Mouse (Mus musculus) thymus, adult 2 months (tissue): ENCODE data around the gene Polr3h. TPM values are rescaled to one million over a fixed set of nuclear protein-coding genes. Genes with fewer than 3 reads are reported as not detected.

Source experiments
- DNase-seq: peaks from one replicate; pipeline ENCODE4 v3.0.0; 2021
- H3K27ac ChIP-seq: fragments of 200-500 bp; 2 replicates; pipeline ENCODE4 v1.5.1; 2012; ENCODE audit warnings: low read length, control low read depth; ENCODE audit not compliant: control insufficient read depth, insufficient read depth
- H3K27me3 ChIP-seq: fragments of 200-500 bp; 2 replicates; pipeline ENCODE4 v1.6.1; 2012; ENCODE audit warnings: mild to moderate bottlenecking, low read length, moderate library complexity, mixed read lengths; ENCODE audit not compliant: control insufficient read depth, insufficient read depth
- H3K36me3 ChIP-seq: fragments of 200-500 bp; 2 replicates; pipeline ENCODE4 v1.6.1; 2012; ENCODE audit warnings: mild to moderate bottlenecking, low read length, moderate library complexity; ENCODE audit not compliant: control insufficient read depth, insufficient read depth
- H3K4me1 ChIP-seq: fragments of 200-500 bp; replicated peaks from 2 replicates; pipeline ENCODE4 v1.6.1; 2012; ENCODE audit warnings: low read length; ENCODE audit not compliant: control insufficient read depth, insufficient read depth
- H3K4me3 ChIP-seq: fragments of 200-500 bp; 2 replicates; pipeline ENCODE4 v1.5.1; 2012; ENCODE audit warnings: mild to moderate bottlenecking, low read length, control low read depth, moderate library complexity; ENCODE audit not compliant: control insufficient read depth, insufficient read depth
- CTCF ChIP-seq: fragments of 200-500 bp; IDR thresholded peaks from 2 replicates; pipeline ENCODE4 v1.5.1; 2012; ENCODE audit warnings: mild to moderate bottlenecking, control low read depth, low read length, moderate library complexity, borderline replicate concordance; ENCODE audit not compliant: control insufficient read depth, poor library complexity, insufficient read depth; ENCODE audit errors: extremely low read depth
- POLR2A ChIP-seq: fragments of 200-500 bp; IDR thresholded peaks from 2 replicates; pipeline ENCODE4 v1.6.1; 2012; ENCODE audit warnings: mild to moderate bottlenecking, low read length, control low read depth, moderate library complexity; ENCODE audit not compliant: control insufficient read depth, poor library complexity, insufficient read depth; ENCODE audit errors: extremely low read depth
- WGBS: fragments of 180-500 bp; shearing (Covaris S2); methylation state at CpG from one replicate; pipeline ENCODE4 v1.1.7; 2018; 5-methylcytosine and 5-hydroxymethylcytosine counted together
- polyA plus RNA-seq: library from polyadenylated mRNA; depleted of rRNA; stranded (reverse); fragments of >200 nt; gene quantifications from 2 replicates; pipeline ENCODE4 v1.2.3, GENCODE M21; 2012

The Polr3h gene
- polyA plus RNA-seq, 1 experiment, result 16.7 TPM

GRCm38 (mm10) chr15:81848301-81848700 is 77.7 kb downstream of the Polr3h start:
- Histone ChIP-seq H3K27ac (no peak overlapping the region), H3K4me3 (no peak overlapping the region), H3K36me3 (peaks cover 35% of the 10 kb centered on the region), H3K4me1 (peaks cover 30% of the 10 kb centered on the region), H3K27me3 (no peaks in the 10 kb centered on the region)
- peak; percentile 73 for DNase-seq
- TF ChIP-seq POLR2A (no peak), CTCF (peak; percentile 57; the same call in 1 of the 2 replicates)
- WGBS, result 29% methylated on average over 7 of the region's 7 CpGs

GRCm38 (mm10) chr15:81847861-81848260 is 78.2 kb downstream of the Polr3h start:
- no peak for DNase-seq
- H3K4me3 ChIP-seq, result no peak overlapping the region
- no peak for TF ChIP-seq CTCF
- TF ChIP-seq POLR2A, result no peak
- WGBS, result 92% methylated on average over 5 of the region's 5 CpGs
- H3K27me3 ChIP-seq, result no peaks in the 10 kb centered on the region
- peaks cover 30% of the 10 kb centered on the region for H3K4me1 ChIP-seq
- peaks cover 35% of the 10 kb centered on the region for H3K36me3 ChIP-seq
- H3K27ac ChIP-seq, result no peak overlapping the region

DNA sequence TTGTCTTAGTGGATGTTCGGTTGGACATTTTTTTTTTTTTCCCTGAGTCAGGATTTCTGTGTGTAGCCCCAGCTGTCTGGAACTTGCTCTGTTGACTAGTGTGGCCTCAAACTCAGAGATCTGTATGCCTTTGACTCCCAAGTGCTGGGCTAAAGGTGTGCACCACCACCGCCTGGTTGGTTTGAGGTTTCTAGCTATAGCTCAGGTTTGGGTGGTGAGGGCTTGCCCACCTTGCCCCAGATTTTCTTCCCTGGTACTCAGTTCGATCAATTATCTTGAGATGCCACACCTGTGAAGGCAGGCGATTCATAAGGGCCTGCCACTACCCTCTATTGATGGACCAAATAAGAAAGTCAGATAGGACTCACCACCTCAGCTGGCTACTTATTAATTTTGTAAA is 78.9 kb downstream of the Polr3h start:
- no peaks in the 10 kb centered on the region for H3K27me3 ChIP-seq
- H3K4me3 ChIP-seq, result no peak overlapping the region
- peaks cover 35% of the 10 kb centered on the region for H3K36me3 ChIP-seq
- TF ChIP-seq CTCF (no peak), POLR2A (no peak)
- peaks cover 33% of the 10 kb centered on the region for H3K4me1 ChIP-seq
- no peak overlapping the region for H3K27ac ChIP-seq
- WGBS, result 93% methylated on average over 4 of the region's 4 CpGs
- DNase-seq, result no peak

DNA sequence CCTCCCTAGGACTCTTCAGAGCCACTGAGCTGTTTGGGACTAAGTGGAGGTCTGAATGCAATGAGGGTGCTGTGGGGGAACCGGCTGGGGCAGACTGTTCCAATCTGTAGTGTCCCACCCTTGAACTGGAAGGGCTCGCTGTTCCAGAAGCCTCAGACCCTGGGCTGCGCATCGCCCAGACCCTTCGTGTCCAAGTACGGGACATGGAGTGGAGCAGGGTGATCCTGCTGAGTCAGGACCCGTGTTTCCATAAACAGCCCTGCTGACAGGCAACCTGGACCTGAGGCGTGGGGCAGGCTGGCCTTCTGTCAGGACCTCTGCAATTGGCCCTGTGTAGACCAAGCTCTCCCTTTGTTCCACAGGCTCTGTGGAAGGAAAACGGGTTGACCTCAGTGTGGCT is 79.3 kb downstream of the Polr3h start:
- H3K27ac ChIP-seq, result no peak overlapping the region
- H3K36me3 ChIP-seq, result peaks cover 35% of the 10 kb centered on the region
- H3K27me3 ChIP-seq, result no peaks in the 10 kb centered on the region
- H3K4me1 ChIP-seq, result peaks cover 30% of the 10 kb centered on the region
- WGBS, result 96% methylated on average over 9 of the region's 9 CpGs
- no peak overlapping the region for H3K4me3 ChIP-seq
- TF ChIP-seq POLR2A, result no peak
- no peak for TF ChIP-seq CTCF
- no peak for DNase-seq

- Histone ChIP-seq H3K4me3 (no peak overlapping the region), H3K27me3 (no peaks in the 10 kb centered on the region), H3K27ac (no peak overlapping the region), H3K36me3 (peaks cover 26% of the 10 kb centered on the region), H3K4me1 (peaks cover 20% of the 10 kb centered on the region)
- WGBS, result 57% methylated on average over 4 of the region's 4 CpGs
- DNase-seq, result no peak
- TF ChIP-seq POLR2A (no peak), CTCF (no peak)
Measured at GRCm38 (mm10) chr15:81845724-81846123, 80.3 kb downstream of the Polr3h start.

DNA sequence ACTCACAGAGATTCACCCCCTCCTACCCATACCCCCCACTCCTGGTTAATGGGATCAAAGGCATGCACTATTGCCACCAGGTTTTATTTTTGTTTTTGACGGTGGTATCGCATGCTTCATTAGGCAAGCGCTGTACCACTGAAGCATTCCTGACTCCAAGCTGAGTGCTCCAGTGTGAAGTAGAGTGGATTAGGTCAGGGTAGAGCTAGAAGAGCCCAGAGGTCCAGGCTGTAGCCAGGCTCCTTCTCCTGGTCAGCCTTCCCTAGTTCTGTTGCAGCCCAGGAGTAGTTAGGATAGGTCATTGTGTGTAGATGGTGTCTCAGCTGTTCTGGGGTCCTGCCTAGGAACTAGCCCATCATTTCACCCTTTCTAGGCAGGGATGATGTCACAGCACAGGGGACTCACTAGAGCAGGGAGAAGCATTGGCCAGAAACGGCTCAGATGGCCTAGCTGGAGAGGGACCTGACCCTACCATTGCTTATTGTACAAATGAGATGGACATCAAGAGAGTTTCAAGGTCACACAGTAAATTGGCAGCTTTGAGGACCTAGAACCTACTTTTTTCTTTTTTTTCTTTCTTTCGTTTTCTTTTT is 80.9 kb downstream of the Polr3h start:
- 91% methylated on average over 5 of the region's 5 CpGs for WGBS
- TF ChIP-seq POLR2A (no peak), CTCF (no peak)
- peaks cover 20% of the 10 kb centered on the region for H3K36me3 ChIP-seq
- H3K27ac ChIP-seq, result no peak overlapping the region
- H3K27me3 ChIP-seq, result no peaks in the 10 kb centered on the region
- H3K4me1 ChIP-seq, result peaks cover 14% of the 10 kb centered on the region
- H3K4me3 ChIP-seq, result no peak overlapping the region
- DNase-seq, result no peak

DNA sequence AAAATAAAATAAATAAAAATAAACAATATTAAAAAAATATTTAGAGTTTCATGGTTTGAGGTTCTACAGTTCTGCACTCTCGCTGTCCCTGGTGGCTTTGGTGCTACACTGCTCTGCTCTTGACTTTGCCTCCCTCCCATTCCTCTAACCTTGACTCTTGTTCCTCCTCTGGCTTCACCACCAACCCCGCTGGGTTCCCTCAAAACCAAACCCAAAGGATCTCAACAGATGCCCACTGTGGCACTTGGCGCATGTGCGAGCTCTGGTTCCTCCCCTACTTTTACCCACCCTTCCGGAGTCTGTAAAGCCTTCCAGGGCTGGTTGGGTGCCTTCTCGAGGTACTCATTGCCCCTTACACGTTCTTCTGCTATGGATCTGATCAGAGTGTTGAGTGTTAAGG is 83.8 kb downstream of the Polr3h start:
- H3K4me1 ChIP-seq, result 0 out of 2 replicates have a peak, but pooled peaks cover 3% of the 10 kb centered on the region
- no peaks in the 10 kb centered on the region; the same call in 1 of the 2 replicates for H3K36me3 ChIP-seq
- no peak overlapping the region for H3K4me3 ChIP-seq
- 43% methylated on average over 7 of the region's 7 CpGs for WGBS
- H3K27ac ChIP-seq, result no peak overlapping the region
- no peak for DNase-seq
- H3K27me3 ChIP-seq, result no peaks in the 10 kb centered on the region
- no peak for TF ChIP-seq POLR2A
- no peak for TF ChIP-seq CTCF
